Mouse (Mus musculus) forebrain, embryonic 11.5 days (tissue): Measurements from ENCODE around the gene Pdia3. TPM values are rescaled to one million over a fixed set of nuclear protein-coding genes. Genes with fewer than 3 reads are reported as not detected.

Experiments
- ATAC-seq: fragments of 200-750 bp; cut with Nextera tagmentation; replicated peaks from 2 replicates; pipeline ENCODE4 v1.8.0; 2017; ENCODE audit warnings: moderate TSS enrichment; ENCODE audit not compliant: low FRiP score
- DNase-seq: peaks from one replicate; pipeline ENCODE4 v3.0.0-alpha.2; 2017; ENCODE audit warnings: low spot score
- H3K27ac ChIP-seq: fragments of 300-500 bp; sonication (generic); 2 replicates; pipeline ENCODE4 v1.5.1; 2014; ENCODE audit warnings: low read depth, low read length
- H3K27me3 ChIP-seq: fragments of 300-500 bp; sonication (generic); 2 replicates; pipeline ENCODE4 v1.6.1; 2014; ENCODE audit warnings: mild to moderate bottlenecking, low read length, mixed read lengths; ENCODE audit not compliant: control insufficient read depth, insufficient read depth
- H3K36me3 ChIP-seq: fragments of 300-500 bp; sonication (generic); 2 replicates; pipeline ENCODE4 v1.6.1; 2014; ENCODE audit warnings: mild to moderate bottlenecking, low read length, moderate library complexity, mixed read lengths; ENCODE audit not compliant: control insufficient read depth, insufficient read depth
- H3K4me1 ChIP-seq: fragments of 300-500 bp; sonication (generic); replicated peaks from 2 replicates; pipeline ENCODE4 v1.6.1; 2014; ENCODE audit warnings: low read length, mixed read lengths; ENCODE audit not compliant: control insufficient read depth, insufficient read depth
- H3K4me2 ChIP-seq: fragments of 300-500 bp; sonication (generic); 2 replicates; pipeline ENCODE4 v1.6.1; 2014; ENCODE audit warnings: low read depth, mild to moderate bottlenecking, low read length, moderate library complexity, mixed read lengths; ENCODE audit not compliant: severe bottlenecking
- H3K4me3 ChIP-seq: fragments of 300-500 bp; sonication (generic); 2 replicates; pipeline ENCODE4 v1.5.1; 2014; ENCODE audit warnings: low read depth, low read length
- H3K9ac ChIP-seq: fragments of 300-500 bp; sonication (generic); 2 replicates; pipeline ENCODE4 v1.6.1; 2014; ENCODE audit warnings: low read length
- H3K9me3 ChIP-seq: fragments of 300-500 bp; sonication (generic); 2 replicates; pipeline ENCODE4 v1.6.1; 2016; ENCODE audit warnings: low read length, mixed read lengths; ENCODE audit not compliant: control insufficient read depth
- WGBS: fragments of 180-500 bp; shearing (Covaris S2); extraction: QIAGEN DNeasy Blood & Tissue Kit; methylation state at CpG from one replicate; pipeline ENCODE4 v1.1.7; 2014; 5-methylcytosine and 5-hydroxymethylcytosine counted together
- polyA plus RNA-seq: library from polyadenylated mRNA; unstranded; fragments of >200 nt; fragmentation: Nextera tagmentation; extraction: Ambion mirVana; gene quantifications from 2 replicates; pipeline ENCODE4 v1.2.1, GENCODE M21; 2014

Pdia3 gene
- polyA plus RNA-seq, 1 experiment from 2014 or later: 435 TPM

GRCm38 (mm10) chr2:121434854-121435253 is 21.3 kb downstream of the Pdia3 start:
- DNase-seq (no peak), ATAC-seq (no peak)
- H3K4me3 ChIP-seq: no peak overlapping the region
- H3K27me3 ChIP-seq: no peaks in the 10 kb centered on the region
- no peaks in the 10 kb centered on the region for H3K9me3 ChIP-seq
- H3K4me1 ChIP-seq: no peaks in the 10 kb centered on the region
- WGBS: 100% methylated on average over 1 of the region's 1 CpGs
- H3K4me2 ChIP-seq: no peak overlapping the region
- H3K36me3 ChIP-seq: peaks cover 31% of the 10 kb centered on the region
- H3K27ac ChIP-seq: no peak overlapping the region
- no peak overlapping the region for H3K9ac ChIP-seq

GRCm38 (mm10) chr2:121439746-121440145 is 26.2 kb downstream of the Pdia3 start:
- no peaks in the 10 kb centered on the region for H3K9me3 ChIP-seq
- H3K9ac ChIP-seq: no peak overlapping the region
- H3K4me1 ChIP-seq: peaks cover 15% of the 10 kb centered on the region
- DNase-seq (no peak), ATAC-seq (no peak)
- peaks cover 10% of the 10 kb centered on the region for H3K36me3 ChIP-seq
- no peak overlapping the region for H3K27ac ChIP-seq
- H3K4me2 ChIP-seq: no peak overlapping the region
- peaks cover 9% of the 10 kb centered on the region for H3K27me3 ChIP-seq
- WGBS: 86% methylated on average over 4 of the region's 4 CpGs
- no peak overlapping the region for H3K4me3 ChIP-seq

GRCm38 (mm10) chr2:121440834-121441605 is 27.4 kb downstream of the Pdia3 start:
- ATAC-seq: no peak
- Histone ChIP-seq H3K9ac (no peak overlapping the region), H3K27me3 (peaks cover 9% of the 10 kb centered on the region), H3K36me3 (peaks cover 3% of the 10 kb centered on the region; the same call in 1 of the 2 replicates), H3K9me3 (no peaks in the 10 kb centered on the region), H3K4me1 (peaks cover 15% of the 10 kb centered on the region), H3K27ac (no peak overlapping the region), H3K4me2 (no peak overlapping the region), H3K4me3 (no peak overlapping the region)
- 59% methylated on average over 5 of the region's 5 CpGs for WGBS
- no peak for DNase-seq

GRCm38 (mm10) chr2:121441800-121442199 is 28.2 kb downstream of the Pdia3 start:
- 8% methylated on average over 11 of the region's 11 CpGs for WGBS

GRCm38 (mm10) chr2:121442259-121443067 is 28.9 kb downstream of the Pdia3 start:
- peak overlapping the region; percentile 27 for H3K9ac ChIP-seq
- peaks cover 3% of the 10 kb centered on the region; the same call in 1 of the 2 replicates for H3K36me3 ChIP-seq
- WGBS: 2% methylated on average over 30 of the region's 30 CpGs
- H3K27me3 ChIP-seq: peaks cover 9% of the 10 kb centered on the region
- peak; percentile 78 for ATAC-seq
- no peaks in the 10 kb centered on the region for H3K9me3 ChIP-seq
- DNase-seq: peak; percentile 79
- peak overlapping the region; percentile 77 for H3K4me2 ChIP-seq
- no peak overlapping the region for H3K27ac ChIP-seq
- peaks cover 15% of the 10 kb centered on the region for H3K4me1 ChIP-seq
- H3K4me3 ChIP-seq: peak overlapping the region; percentile 32

More at GRCm38 (mm10) chr2:121441800-121442199, 28.2 kb downstream of the Pdia3 start:
- peaks cover 15% of the 10 kb centered on the region for H3K4me1 ChIP-seq
- H3K4me2 ChIP-seq: peak overlapping the region; percentile 77
- H3K27me3 ChIP-seq: peaks cover 9% of the 10 kb centered on the region
- no peaks in the 10 kb centered on the region for H3K9me3 ChIP-seq
- DNase-seq (no peak), ATAC-seq (0 out of 2 replicates have a peak, but pooled peaks have one; percentile 6)
- H3K27ac ChIP-seq: no peak overlapping the region
- H3K9ac ChIP-seq: no peak overlapping the region; the same call in 1 of the 2 replicates
- H3K36me3 ChIP-seq: peaks cover 3% of the 10 kb centered on the region; the same call in 1 of the 2 replicates
- H3K4me3 ChIP-seq: peak overlapping the region; percentile 32

- H3K27ac ChIP-seq: no peak overlapping the region
- WGBS: 17% methylated on average over 8 of the region's 8 CpGs
- ATAC-seq (no peak), DNase-seq (no peak)
- peaks cover 15% of the 10 kb centered on the region for H3K4me1 ChIP-seq
- H3K4me3 ChIP-seq: peak overlapping the region; percentile 32; the same call in 1 of the 2 replicates
- H3K36me3 ChIP-seq: peaks cover 3% of the 10 kb centered on the region; the same call in 1 of the 2 replicates
- no peak overlapping the region; the same call in 1 of the 2 replicates for H3K9ac ChIP-seq
- peaks cover 9% of the 10 kb centered on the region for H3K27me3 ChIP-seq
- peak overlapping the region; percentile 77; the same call in 1 of the 2 replicates for H3K4me2 ChIP-seq
- H3K9me3 ChIP-seq: no peaks in the 10 kb centered on the region
Measured at GRCm38 (mm10) chr2:121443068-121443349, 29.4 kb downstream of the Pdia3 start.

- Histone ChIP-seq H3K36me3 (no peaks in the 10 kb centered on the region), H3K9ac (no peak within 1 kb of the TSS), H3K4me3 (no peak within 1 kb of the TSS), H3K27ac (no peak within 1 kb of the TSS), H3K4me2 (peak within 1 kb of the TSS; percentile 77; the same call in 1 of the 2 replicates), H3K9me3 (no peaks in the 10 kb centered on the region), H3K4me1 (peaks cover 15% of the 10 kb centered on the region), H3K27me3 (peaks cover 9% of the 10 kb centered on the region)
- WGBS: 91% methylated on average over 1 of the region's 1 CpGs
- ATAC-seq: no peak
- no peak for DNase-seq
Measured at GRCm38 (mm10) chr2:121444178-121444577, 30.6 kb downstream of the Pdia3 start, which contains the start of gene Ell3. Gene Ell3, minus strand, starts transcription at chr2:121444278.

GRCm38 (mm10) chr2:121445117-121445516 is 31.5 kb downstream of the Pdia3 start:
- no peak overlapping the region for H3K9ac ChIP-seq
- WGBS: 82% methylated on average over 3 of the region's 3 CpGs
- DNase-seq: no peak
- H3K4me2 ChIP-seq: no peak overlapping the region
- H3K4me3 ChIP-seq: no peak overlapping the region
- no peak overlapping the region for H3K27ac ChIP-seq
- H3K4me1 ChIP-seq: peaks cover 15% of the 10 kb centered on the region
- no peaks in the 10 kb centered on the region for H3K9me3 ChIP-seq
- H3K36me3 ChIP-seq: no peaks in the 10 kb centered on the region
- H3K27me3 ChIP-seq: peaks cover 9% of the 10 kb centered on the region
- no peak for ATAC-seq
